Mouse (Mus musculus) forelimb bud, embryonic 11.5 days (tissue): Measurements from ENCODE around the gene Slc35e4.
"Not testable (repeated sequence)": the region's sequence is repeated elsewhere in the genome, so short reads cannot be mapped to it uniquely, and the experiment has no call there.

Source experiments
- DNase-seq: peaks from one replicate; pipeline ENCODE4 v3.0.0-alpha.2; 2012; ENCODE audit warnings: low read depth, low spot score

The Slc35e4 gene

GRCm38 (mm10) chr11:3914109-3914840 is at the start of gene Slc35e4:
Gene Slc35e4, minus strand, starts transcription at chr11:3914664.
- DNase-seq = peak; percentile 78

DNA sequence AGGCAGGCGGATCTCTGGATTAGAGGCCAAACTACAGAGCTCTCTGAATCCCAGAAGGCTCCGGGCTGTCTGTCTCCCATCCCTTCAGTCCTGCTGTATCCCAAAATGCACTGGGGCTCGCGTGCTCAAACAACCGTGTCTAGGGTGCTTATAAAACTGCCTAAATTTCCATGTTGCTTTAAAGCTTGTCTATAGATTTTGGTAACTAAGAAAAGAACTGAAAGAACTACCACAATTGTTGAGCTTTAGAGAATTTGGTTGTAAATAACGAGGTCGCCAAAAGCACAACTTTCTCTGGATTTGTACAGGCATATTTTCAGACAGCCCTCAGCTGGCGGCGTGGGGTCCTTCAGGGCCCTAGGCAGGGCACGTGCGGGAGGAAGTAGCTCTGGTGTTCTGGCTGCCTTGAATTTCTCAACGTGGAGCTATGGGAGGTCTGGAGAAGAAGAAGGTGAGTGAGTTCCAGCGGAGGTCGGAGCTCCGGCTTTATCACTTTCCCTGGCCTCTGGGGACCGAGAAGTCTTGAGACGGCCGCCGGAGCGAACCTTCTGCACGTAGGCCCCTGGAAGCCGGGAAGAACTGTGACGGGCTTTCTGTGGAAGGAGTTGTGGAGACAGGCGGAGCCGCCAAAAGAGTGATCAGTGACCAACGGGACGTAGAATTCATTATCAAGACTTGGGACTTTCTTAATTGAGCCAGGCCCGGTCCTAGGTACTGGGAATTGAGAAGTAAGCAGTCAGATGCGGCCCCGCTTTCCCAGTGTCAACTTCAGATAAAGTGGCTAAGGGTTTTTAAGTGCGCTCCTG is 49.3 kb upstream of the Slc35e4 start, which contains the start of gene Pes1:
TSS of gene Pes1 (plus strand) at position 366 of the 806 bp plus-strand sequence.
- peak; percentile 90 for DNase-seq

DNA sequence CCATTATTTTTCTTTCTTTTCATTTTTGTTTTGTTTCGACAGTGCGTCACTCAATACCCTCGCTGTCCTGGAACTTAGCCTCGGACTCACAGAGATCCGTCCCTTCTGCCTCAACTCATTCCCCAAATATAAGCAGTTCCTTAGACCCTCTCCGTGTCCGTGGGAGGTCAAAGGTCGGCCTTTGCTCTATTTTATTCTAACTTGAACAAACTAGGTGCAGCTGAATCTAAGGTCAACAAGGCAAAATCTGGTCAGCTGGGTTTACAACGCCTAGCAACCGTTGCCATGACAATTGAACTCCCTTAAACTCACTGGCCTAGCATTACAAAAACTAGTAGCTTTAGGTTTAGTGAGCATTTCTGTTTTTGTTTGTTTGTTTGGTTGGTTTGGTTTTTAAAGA is 48.7 kb upstream of the Slc35e4 start:
- no peak for DNase-seq

DNA sequence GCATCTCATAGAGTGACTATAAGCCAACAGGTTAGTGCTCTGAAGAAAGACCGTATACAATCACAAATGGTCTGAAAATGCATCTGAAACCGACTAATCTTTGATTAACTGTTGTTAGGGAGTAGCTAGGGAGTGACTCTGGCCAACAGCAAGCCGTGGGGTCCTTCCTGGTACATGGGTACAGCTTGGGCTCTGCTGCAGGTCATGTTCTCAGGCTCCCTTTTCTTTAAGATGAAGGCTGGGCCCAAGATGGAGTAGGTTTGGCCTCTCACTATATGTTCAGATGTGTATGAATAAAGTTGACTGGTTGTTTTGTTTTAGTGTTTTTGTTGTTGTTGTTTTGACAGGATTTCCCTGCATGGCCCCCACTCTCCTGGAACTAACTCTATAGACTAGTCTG is 47.3 kb upstream of the Slc35e4 start:
- DNase-seq = no peak

- no peak for DNase-seq
Measured at GRCm38 (mm10) chr11:3960901-3961300, 46.4 kb upstream of the Slc35e4 start.

- DNase-seq = not testable (repeated sequence)
Measured at GRCm38 (mm10) chr11:3955371-3955770, 40.9 kb upstream of the Slc35e4 start.

GRCm38 (mm10) chr11:3954876-3955275 is 40.4 kb upstream of the Slc35e4 start:
- DNase-seq = not testable (repeated sequence)

DNA sequence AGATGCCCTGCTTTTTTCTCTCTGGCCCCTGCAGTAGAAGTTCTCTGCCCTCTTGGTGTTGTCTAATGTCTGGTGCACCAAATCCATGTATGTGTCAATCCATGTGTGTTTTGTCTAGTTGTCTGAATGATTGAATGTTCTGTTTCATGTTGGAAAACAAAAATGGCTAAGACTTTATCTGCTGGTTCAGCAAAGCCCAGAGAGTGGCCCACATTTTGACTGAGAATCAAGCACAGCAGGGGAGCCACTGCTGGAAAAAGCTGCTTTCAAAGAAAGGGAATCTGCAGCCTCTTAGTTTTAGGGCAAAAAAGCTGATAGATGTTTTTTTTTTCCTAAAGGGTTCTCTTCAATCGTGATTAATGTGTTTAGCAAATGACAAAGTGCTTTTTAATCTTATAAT is 31.9 kb upstream of the Slc35e4 start:
- no peak for DNase-seq

- no peak for DNase-seq
Measured at GRCm38 (mm10) chr11:3941371-3941770, 26.9 kb upstream of the Slc35e4 start.

DNA sequence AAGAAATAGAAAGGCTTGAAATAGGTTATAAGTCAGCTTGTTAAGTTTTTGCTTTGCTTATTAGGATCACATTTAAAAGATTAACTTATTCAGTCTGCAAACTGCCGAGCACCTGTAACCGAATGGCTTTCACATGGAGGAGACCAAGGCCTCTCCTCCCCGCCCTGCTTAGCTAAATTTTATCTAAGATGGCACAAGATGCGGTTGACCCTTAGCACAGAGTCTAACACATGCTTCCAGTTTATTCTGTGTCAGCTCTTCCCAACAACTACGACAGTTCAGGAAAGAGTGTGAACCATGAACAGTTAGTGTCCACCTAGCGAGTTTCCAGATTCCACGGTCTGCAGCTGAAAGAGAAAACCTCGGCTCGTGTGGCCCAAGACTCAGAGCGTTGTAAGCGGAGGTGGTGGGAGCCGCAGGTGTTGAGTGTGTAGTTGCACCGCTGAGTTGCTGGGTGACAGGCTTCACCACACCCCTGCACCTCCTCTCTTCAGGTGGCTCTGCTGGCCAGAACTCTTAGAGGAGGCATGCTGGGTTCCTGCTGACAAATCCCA is 22.9 kb upstream of the Slc35e4 start:
- no peak for DNase-seq

DNA sequence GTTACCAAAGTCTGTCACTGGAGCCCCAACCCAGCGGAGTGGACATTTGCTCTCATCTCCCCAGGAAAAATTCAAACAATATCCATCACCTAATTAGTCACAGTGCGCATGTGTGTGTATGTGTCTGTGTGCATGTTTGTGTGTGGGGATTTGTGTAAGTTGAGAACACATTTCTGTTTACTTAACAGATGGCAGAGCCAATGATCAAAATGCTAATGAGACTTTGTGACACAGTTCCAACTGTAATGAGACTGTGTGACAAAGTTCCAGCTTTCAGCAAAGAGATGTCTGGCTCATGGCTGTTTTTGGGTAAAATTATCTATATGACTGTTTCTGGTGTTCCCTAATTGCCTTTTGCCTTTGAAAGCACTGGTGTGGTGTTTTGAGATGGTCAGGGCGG is 21.9 kb upstream of the Slc35e4 start:
- no peak for DNase-seq

DNA sequence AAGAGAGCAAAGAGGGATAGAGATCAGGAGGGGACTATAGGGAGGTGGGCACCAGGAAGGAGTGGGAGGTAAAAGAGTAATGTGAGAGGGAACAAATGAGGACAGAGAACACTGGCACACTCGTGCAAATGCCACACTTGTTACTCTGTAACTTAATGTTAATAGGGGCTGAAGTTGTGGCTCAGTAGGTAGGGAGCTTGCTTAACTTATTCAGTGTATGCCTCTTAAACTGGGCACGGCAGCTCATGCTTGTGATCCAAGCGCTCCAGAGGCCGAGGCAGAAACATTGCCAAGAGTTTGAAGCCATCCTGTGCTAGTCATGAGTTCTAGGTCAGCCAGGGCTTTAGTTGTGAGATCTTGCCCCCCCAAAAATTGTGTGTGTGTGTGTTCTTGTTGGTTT is 20.7 kb upstream of the Slc35e4 start:
- no peak for DNase-seq

- no peak for DNase-seq
Measured at GRCm38 (mm10) chr11:3933756-3934285, 19.4 kb upstream of the Slc35e4 start.

GRCm38 (mm10) chr11:3931511-3932211 is 17.2 kb upstream of the Slc35e4 start, which contains the start of gene Tcn2:
Gene Tcn2, minus strand, starts transcription at chr11:3932159.
- peak; percentile 77 for DNase-seq

GRCm38 (mm10) chr11:3930931-3931330 is 16.5 kb upstream of the Slc35e4 start:
- no peak for DNase-seq

DNA sequence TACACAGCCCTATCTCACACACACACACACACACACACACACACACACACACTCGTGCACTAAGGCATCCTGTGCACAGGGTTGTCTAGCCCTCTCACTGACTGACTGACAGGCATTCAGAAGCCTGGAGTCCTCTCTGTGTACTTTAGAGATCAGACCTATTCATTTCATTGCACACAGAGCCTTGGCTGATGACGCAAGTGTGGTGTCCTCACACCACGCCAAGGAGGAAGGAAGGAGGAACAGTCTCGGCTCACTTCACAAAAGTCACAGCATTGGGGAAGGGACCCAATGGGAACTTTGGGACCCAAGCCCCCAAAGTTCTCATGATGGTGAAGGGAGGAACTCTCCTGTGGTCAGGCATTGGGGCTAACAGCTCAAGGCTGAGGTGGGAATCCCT is 15.6 kb upstream of the Slc35e4 start:
- DNase-seq = no peak

GRCm38 (mm10) chr11:3925916-3926315 is 11.5 kb upstream of the Slc35e4 start:
- no peak for DNase-seq

GRCm38 (mm10) chr11:3922731-3923130 is 8.3 kb upstream of the Slc35e4 start:
- no peak for DNase-seq

- no peak for DNase-seq
Measured at GRCm38 (mm10) chr11:3922115-3922514, 7.7 kb upstream of the Slc35e4 start.

GRCm38 (mm10) chr11:3921281-3921850 is 6.9 kb upstream of the Slc35e4 start:
- DNase-seq = peak; percentile 35

DNA sequence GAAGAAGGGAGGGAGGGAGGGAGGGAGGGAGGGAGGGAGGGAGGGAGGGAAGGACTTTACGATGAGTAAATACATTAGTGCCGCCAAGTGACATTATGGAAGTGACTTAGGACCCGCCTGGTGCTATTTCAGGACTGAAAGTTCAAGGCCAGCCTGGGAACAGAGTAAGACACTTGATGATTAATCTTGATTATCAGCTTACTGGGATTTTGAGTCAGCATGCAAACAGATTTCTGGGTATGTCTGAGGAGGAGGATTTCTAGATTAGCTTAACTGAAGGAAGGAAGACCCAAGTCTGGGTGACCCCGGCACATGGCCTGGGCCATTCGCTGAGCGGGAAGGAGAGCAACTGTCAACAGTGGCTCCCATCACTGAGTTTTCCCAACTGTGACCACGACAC is 6.0 kb upstream of the Slc35e4 start:
- DNase-seq = no peak
